Mouse (Mus musculus): ENCODE results near the gene Myh9.

The Myh9 gene

DNA sequence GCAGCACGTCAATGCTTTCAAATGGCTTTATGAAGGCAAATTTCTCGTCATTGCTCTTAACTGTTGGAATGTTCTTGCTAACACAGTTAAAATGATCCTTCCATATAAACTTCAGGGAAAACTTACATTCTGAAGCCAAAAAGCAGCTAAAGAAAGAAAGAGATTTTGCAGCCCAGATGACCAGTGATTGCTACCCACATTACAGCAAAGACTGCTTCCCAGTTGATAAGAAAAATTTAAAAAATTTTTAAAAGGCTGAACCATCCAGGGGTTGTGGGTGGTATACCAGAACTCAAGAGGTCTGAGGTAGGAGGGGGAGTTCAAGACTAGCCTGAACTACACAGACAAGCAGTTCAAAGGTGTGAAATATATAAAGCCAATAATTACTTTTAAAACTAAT lies 1.1 kb upstream of the Myh9 start:
- no peak for DNase-seq (ENCODE audit: low spot score)

DNA sequence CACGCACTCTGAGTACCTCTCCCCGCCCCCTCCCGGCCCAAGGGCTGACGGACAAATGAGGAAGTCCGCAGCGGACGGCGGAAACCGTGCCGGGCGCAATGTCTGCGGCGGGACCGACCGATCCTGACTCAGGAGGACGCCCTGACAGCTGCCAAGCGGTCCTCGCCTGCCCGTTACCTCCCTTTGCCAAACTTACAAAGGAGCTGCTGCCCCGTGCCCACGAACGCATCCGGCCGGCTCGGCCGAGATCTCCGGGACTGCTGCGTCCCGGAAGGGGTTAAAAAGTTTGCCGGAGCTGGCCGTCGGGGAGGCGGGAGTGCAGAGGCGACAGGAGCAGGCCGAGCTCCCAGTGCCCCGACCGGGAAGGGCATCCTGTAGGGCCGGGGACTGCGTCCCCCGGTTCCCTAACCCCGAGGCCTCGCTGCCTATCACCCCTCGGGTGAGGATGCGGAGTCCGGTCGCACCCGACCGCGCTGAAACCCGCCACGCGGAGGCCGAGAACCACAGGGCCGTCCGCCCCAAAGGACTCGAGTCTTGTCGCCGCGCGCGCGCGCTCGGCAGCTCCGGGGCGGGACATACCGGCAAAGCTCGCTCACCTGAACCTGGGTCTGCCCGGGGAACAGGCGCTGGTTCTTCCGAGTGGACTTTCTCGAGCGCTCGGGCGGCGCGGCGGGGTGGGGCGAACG lies 471 bp downstream of the Myh9 start:
- DNase-seq (ENCODE audit: low spot score) = peak; percentile 56

DNA sequence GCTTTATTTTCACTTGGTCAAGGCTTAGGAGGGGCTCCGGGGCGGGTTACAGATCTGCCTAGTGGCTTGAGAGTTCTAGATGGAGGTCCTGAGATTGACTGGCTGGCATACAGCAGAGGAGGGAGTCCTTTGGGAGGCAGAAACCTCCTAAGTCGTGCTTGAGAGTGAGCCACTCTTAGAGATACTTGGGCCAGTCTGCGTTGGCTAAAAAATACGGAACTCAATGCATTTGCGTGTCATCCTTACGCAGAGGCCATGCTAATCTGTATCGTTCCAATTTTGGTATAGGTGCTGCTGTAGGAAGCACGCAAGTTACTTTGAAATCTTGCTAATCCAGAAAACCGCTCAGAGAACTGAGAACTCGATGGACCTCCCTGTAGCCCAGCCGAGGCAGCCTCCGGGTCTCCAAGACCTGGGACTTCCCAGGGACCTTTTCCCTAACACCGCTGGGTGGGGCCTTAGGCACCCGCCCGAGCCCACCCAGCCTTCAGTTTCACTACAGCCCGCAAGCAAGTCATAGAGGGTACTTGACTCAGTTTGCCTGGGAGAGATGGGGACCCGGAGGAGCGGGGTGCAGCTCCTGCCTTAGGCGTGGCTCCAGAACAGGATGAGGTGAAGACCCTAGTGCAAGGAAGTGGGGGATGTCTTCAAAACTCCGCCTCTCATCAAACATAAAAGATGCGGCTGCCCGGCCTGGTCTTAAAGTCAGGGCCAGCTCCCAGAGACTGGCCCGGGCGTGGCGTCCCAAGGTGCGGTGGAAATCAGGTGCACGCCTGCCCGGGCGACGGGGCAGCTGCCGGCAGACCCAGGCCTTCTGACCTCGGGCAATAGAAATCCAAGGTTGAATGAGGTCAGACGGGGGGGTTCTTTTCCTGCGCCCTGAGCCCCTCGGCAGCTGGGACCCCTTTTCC lies 1.3 kb downstream of the Myh9 start:
- DNase-seq (ENCODE audit: low spot score) = no peak

DNA sequence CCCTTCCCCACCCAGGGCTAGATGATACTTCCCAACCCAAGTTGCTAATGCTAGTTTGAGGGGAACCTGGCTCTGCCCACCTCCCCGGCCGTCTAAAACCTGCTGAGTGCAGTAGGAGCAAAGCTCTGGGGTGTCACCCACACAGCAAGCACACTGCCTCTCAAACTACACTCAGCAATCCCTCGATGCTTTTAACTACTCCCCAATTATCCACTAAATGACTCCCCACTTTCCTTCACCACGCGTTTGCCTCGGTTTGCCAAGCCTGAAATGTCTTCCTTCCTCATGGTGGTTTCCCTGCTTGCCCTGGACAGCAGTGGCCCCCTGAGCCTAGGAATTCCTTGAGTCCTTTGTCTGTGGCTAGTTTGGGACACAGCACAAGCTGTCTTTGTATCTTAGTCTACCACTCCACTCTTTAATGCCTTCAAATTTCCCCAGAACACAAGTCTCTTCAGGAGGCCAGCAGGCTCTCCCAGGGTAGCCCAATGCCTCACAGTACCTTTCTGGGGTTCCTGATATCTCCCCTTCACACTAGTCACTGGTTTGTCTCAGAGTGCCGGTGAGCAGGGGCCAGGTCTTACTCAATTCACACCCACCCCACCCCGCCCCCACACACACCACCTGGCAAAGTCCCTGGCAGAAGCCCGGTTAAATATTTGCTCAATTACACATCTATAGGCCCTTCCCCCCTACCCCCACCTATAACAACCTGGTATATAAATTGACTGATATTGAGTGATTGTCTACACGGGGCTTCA lies 2.3 kb downstream of the Myh9 start:
- DNase-seq (ENCODE audit: low spot score) = peak; percentile 44

DNA sequence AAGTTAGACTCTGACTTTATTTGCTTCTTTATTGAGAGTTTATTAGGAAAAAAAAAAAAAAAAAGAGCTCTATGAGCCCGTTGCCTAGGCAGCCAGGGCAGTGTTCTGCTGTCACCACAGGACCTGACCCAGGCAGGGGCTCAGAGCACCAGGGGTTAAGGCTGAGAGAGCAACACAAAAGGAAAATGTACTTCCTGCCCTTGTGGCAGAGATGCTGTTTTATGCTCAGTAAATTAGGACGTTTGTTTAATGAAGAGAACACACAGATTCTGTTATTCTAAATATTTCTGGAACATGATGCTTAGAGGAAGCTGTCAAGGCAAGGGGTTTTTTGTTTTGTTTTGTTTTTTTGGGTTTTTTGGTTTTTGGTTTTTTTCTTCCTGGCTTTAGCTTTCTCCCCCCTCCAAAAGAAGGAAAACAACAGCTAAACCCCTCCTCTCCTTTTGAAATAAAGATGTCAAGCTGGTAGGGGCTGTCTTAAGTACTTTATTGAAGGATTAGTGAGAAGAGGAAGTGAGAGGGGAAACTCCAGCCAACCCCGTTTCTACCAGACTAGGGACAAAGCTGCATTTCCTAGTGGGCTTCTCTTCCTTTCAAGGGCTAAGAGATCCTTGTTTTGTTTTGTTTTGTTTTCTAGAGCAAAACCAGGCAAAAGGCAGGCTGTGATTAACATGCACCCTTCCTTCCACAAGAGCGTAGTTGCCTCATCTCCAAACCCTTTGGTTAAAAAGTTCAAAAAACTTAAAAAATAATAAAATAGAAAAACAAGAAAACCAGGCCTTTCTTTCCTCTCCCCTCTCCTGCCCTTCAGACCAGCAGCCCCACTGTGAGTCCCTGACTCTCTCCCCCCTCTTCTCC lies 3.2 kb downstream of the Myh9 start:
- peak; percentile 52 for DNase-seq (ENCODE audit: low spot score)

DNA sequence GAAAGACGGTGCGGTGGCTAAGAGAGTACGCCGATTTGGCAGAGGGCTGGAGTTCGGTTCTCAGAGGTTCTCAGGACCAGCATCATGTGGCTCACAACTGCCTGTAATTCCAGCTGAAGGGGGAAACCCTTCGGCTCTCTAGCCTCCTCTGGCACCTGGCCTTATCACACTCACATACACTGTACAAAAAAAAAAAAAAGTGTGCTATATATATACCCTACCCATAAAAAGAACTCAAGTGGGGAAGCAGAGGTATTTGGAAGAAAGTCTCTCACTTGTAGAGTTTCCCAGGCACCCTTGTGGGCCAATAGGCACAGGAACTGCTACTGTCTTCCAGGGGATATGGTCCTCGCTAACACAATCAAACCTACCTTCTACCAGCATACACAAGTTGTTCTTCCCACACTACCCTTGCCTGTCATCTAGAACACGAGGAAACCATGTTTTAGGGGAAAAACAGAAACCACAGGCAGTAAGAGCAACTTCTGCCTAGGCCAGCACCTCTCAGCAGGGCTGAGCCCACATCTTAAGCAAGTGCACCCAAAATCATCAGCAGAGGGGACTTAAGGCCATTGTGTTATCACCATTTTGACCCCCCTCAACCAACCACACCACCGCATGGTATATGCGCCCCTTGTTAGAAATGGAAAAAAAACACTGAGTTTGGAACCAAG lies 4.4 kb downstream of the Myh9 start:
- no peak for DNase-seq (ENCODE audit: low spot score)

DNA sequence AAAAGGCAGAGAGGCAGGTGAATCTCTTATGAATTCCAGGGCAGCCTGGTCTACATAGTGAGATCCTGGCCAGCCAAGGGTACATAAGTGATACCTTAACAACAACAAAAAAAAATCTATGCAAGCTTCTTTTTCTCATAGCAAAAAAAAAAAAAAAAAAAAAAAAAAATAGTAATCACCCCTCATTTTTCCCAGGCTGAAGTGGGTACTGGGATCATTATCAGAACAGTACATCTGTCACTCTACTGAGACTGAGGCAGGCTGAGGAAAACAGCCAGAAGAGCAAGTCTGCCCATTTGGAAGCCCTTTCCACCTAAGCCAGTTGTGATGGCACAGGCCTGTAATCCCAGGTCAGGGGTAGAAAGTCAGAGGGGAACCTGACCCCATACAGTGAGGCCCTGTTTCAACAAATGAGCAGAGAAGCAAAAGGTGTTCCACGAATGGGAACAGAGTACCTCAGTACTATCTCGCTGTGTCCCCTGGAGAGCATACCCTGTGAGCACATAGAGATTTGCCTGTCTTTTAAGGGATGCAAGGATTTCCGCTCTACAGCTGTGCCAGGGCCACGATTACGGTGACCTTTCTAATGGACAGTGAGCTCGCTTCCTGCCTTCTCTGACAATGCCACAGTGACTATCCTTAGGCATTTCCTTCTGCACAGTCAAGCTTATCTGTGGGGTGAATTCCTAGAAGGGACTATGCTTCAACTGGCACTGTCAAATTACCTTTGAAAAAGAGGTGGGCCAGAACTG lies 5.1 kb downstream of the Myh9 start:
- DNase-seq (ENCODE audit: low spot score) = no peak

DNA sequence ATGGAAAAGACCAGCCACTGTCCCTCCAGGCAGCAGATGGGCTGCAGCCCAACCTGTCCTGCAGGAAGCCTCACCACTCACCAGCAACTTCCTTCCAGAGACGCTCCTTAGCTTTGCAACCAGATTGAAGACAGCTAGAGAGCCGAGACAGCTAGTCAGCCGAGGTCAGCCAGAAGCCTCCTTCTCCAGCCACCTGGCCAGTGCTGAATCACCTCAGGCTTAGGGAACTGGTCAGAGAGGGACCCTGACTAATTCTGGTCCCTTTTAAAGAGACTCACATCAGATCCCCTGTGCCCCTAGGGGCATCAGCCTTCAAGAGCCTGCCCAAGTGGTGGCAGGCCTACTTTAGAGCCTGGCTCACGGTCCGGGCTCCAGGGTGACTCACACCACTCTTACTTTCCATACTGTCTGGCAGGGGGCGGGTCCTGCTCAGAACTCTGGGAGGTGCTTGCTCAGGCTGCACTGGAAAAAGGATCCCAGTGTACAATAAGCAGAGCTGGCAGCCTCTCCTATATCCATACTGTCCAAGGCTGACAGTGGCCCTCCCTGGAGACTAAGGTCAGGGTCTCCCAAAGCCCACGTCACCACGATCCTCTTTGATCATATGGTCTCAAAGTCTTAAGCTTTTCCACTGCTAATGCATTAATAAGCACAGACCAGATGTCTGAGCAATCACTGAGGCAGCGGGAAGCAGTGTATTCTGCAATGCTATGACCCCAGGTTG lies 5.9 kb downstream of the Myh9 start:
- peak; percentile 53 for DNase-seq (ENCODE audit: low spot score)

DNA sequence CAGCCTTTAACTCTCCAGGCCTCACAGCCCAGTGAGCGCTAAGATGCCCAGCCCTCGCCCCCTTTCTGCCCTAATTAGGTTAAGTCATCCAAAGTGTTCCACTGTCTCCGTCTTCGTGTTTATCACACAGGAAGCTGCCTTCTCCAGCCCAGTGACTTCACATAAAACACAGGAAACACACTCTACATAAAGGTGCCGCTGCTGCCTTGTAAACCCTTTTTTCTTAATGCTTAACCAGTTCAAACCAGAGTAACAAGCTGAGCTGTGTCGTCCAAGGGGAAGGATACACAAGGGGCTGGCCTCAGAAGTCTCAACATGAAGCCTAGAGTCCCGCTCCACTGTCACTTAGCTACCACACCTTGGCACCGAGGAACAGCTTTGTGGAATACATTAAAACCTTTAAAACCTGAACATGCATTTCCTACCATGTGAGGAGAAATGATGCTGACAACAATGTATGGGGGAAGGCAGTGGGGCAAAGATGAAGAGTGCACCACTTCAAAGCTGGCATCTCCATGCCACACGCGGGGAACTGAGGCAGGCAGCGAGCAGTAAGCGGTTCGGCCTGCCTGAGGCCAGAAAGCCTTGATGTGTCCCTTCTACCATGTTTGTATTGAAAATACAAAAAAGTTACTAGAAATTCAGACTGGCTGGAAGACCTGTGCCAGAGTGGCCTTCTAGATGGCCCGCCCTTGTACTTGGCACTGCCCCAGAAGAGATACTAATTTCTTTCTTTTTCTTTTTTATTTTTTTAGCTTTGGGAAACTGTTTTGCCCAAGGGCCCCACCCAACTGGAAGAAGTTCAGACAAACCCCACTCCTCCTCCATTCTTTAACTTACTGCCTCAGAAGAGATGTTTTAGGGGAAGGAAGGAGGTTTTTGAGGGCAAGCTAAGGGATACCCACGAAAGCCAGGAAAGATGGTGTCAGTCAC lies 7.4 kb downstream of the Myh9 start:
- DNase-seq (ENCODE audit: low spot score) = no peak

DNA sequence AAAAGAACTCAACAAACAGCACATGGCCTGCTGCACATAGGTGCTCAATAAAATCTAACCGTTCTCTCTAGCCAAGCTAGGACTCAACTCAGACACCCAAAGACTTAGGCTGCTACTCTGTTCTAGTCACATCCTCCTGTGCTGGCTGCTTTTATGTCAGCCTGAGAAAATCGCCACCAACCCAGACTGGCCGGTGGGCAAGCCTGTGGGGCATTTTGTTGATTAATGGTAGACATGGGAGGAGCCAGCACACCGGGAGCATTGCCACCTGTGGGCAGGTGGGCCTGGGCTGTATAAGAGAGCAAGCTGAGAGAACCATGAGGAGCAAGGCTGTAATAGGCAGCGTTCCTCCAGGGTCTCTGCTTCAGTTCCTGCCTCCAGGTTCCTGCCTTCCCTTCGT lies 8.2 kb downstream of the Myh9 start:
- DNase-seq (ENCODE audit: low spot score) = no peak

DNA sequence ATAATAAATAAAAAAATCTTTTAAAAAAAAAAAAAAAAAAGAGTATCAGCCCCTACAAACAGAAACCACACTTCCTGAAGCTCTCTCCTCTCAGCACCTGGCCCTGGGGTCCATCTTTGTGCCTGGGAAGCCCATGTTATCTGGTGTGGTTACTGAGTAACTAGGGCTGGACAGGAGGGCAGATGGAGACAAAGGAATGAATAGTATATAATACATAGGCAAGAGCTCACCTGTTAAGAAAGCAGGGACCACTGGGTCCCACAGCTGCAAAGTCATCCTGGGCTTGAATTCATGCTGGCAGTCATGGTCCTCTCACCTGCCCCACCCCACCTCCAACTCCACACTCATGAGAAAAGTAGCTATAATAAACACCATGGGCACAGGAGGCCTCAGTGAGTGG lies 8.9 kb downstream of the Myh9 start:
- no peak for DNase-seq (ENCODE audit: low spot score)

DNA sequence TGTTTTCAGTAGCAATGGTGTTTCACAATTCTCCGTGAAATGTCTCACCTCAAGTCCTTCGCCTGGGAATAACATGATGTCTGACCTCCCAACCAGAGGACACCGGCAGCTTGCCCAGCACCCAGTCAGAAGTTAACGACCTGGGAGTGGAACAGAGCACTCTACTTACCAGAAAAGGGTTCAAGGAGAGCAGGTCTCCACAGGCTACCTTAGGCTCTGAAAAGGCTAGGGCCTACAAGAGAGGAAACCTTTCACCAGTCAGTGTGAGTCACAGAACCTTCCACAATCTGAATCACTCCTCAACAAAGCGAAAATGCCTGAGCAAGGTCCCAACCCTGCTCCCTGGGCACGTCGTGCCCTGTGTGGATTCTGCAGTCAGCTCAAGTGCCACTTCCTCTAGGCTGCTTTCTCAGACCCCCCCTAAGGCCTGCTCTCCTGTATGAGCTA lies 9.5 kb downstream of the Myh9 start:
- no peak for DNase-seq (ENCODE audit: low spot score)

DNA sequence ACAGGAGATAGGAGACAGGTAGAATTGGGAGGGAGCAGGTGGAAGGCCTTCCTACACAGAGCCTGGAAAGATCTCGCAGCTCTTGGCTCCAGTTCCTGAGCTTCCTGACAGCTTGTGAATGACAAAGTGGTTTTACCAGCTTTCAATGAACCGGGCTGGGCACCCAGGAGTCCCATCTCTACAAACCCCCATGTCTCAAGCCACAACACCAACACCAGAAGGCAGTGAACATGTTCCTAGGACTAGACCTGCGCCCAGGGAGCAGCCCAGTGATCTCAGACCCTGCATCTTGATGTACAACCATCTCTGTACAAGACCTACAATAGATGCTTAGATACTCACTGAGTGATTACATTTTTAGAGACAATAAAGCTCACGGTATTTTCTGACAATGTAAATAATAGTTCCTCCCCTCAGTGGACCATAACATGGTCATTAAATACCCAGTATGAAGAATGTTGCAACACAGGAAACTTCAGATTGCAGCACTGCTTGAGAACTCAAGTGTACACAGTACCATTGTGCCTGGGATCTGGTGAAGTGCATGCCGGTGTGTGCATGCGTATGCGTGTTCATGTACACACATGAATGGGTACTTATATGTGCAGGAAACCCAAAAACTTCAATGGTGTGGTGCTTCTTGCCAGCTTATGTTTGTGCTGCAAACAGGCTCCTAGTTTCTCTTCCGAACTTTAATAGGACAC lies 10.1 kb downstream of the Myh9 start:
- no peak for DNase-seq (ENCODE audit: low spot score)

DNA sequence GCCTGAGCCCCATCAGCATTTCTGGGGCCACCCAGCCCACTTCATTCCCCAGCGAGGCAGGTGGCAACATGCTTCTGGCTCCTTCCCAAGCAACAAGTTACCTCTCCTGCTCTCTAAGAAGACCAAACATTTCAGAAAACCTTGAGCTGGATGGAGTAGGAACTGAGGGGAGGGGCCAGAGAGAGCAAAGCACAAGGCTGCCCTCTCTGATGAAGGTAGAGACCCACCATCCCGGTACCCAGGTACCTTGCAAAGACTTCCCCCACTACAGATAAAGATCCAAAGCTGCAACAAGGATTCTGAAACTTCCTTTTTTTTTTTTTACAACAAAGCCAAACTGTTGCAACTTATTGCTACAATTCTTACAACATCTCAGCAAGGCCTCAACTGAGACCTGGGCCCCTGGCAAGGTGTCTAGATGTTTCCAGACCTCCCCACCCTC lies 10.8 kb downstream of the Myh9 start:
- no peak for DNase-seq (ENCODE audit: low spot score)

DNA sequence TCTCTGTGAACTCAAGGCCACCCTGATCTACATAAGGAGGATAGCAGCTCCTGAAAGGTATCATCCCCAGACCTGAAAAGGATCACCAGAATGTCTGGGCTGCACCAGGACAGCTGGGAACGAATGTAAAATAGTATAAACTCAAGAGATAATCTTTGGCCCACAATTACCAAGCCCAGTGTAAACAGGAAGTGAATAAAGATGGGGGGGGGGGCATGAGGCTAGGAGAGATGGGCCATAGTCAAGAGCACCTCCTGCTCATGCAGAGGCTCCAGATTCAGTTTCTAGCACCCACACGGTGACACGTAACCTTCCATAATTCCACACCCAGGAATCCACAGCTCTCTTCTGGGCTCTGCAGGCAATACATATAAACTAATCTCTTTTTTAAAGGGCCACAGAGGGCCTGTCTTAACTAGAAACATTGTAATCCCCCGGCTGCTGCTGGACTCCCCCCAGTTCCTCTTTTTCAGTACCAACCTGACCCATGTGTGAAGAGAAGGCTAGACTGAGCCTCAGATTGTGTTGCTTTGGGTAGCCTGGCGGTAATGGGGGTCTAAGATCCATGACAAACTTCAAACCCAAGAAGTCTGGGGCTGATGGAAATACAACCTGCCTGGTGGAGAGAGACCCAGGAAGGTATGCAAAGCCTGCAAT lies 11.4 kb downstream of the Myh9 start:
- no peak for DNase-seq (ENCODE audit: low spot score)

DNA sequence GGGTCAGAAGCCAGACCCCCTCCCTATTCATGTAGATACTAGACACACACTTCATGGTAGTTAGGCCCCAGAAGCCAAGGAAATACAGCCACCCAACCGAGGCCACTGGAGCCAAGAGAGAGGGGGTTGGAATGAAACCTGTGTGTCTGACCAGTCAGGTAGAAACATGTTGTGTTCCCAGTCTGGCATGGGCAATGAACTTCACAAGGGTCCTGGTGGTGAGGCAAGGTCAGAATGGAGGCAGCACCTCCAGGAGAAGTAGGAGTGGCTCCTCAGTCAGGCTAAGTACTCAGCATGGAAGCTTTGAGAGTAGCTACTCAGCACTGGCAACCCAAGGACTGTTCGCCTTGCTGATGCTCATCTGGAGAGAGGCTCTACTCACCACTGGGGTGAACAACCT lies 12.4 kb downstream of the Myh9 start:
- DNase-seq (ENCODE audit: low spot score) = no peak

DNA sequence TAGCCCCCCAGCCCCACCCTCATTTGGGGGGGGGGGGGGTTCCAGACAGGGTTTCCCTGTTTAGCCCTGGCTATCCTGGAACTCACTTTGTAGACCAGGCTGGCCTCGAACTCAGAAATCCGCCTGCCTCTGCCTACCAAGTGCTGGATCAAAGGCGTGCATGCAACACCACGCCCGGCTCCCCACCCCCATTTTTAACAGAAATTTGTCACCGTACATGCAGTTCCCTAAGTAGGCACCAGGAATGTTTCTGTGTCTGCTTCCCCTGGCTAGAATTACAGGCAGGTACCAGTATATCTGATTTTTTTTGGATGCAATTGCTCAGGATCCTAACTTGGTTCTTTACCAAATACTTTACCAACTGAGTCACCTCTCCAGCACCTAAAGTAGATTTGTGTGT lies 13.1 kb downstream of the Myh9 start:
- DNase-seq (ENCODE audit: low spot score) = no peak
